In the genomic region with DNA sequence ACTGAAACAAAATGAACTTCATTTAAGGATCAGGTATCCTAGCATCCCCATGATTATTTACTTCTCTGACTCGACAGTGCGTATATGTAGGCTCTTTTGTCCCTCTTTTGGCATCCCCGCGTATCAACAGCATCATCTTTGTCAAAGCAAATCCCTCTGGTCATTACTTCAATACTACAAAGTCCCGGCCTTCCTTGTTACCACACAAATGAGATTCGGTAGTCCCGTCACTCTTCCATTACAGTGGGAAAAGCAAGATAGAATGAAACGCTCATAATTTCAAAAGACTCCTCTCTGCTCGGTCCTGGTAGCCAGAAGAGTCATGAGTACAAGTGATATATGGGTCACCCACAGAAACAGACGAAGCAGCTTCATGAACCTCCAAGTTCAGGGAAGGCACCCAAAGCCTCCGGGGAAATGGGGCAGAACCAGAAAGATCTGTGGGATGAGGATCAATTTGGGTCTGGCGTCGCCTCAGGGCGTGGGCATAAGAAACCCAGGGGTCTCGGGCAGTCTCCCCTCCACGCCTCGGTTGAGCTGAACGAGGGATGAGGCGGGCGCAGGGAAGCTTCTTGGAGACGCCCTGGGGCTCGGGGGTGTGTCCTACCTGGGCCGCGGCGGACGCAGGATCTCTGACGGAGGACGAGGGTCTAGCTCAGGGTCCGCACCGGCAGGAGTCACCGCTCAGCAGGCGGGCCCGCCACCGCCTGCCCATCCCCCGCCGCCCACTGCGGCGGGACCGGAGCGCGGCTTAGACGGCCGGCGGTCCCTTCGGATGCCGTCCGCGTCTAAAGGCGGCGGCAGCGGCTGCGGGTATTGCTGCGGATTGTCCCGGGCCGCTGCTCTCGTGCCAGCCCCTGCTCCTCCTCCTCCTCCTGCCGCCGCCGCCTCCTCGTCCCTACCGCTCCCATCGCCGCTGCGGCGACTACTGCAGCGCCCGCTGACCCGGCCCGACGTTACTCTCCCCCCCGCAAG, we compare ENCODE assay signal across 8 mouse cellular contexts. TPM values are rescaled to one million over a fixed set of nuclear protein-coding genes. Genes with fewer than 3 reads are reported as not detected.
DNase-seq lines count a peak whose midpoint lies in the region; ATAC-seq lines count a peak whose summit lies in the region.

A gene (minus strand): TSS at position 680 of the 975 bp plus-strand sequence.

- ATAC-seq in intestine, embryonic 15.5 days: peak; percentile 76
- peak; percentile 66 for ATAC-seq in liver, embryonic 11.5 days (replicated peaks; ENCODE audit: low FRiP score)

- H3K9ac ChIP-seq in intestine, embryonic 15.5 days: peak within 1 kb of the TSS; percentile 75
- peak within 1 kb of the TSS; percentile 81 for H3K9ac ChIP-seq in liver, embryonic 11.5 days (ENCODE audit: low read depth, low read length)

- no peak within 1 kb of the TSS for H3K27ac ChIP-seq in intestine, embryonic 15.5 days
- peak within 1 kb of the TSS; percentile 52 for H3K27ac ChIP-seq in liver, embryonic 11.5 days (ENCODE audit: low read depth, low read length)

- H3K9me3 ChIP-seq in intestine, embryonic 15.5 days: no peaks in the 10 kb centered on the region
- no peaks in the 10 kb centered on the region for H3K9me3 ChIP-seq in liver, embryonic 11.5 days (ENCODE audit: control insufficient read depth, low read length)

- H3K4me3 ChIP-seq in intestine, embryonic 15.5 days (replicated peaks): peak within 1 kb of the TSS; percentile 91
- H3K4me3 ChIP-seq in liver, embryonic 11.5 days (ENCODE audit: low read depth, low read length): peak within 1 kb of the TSS; percentile 95

- H3K4me1 ChIP-seq in intestine, embryonic 15.5 days (replicated peaks): no peaks in the 10 kb centered on the region
- 0 out of 2 replicates have a peak, but pooled peaks cover 3% of the 10 kb centered on the region for H3K4me1 ChIP-seq in liver, embryonic 11.5 days (replicated peaks; ENCODE audit: control insufficient read depth, insufficient read depth, low read length)

- H3K4me2 ChIP-seq in intestine, embryonic 15.5 days (replicated peaks): peak within 1 kb of the TSS; percentile 88
- peak within 1 kb of the TSS; percentile 85 for H3K4me2 ChIP-seq in liver, embryonic 11.5 days

- DNase-seq in left cerebral cortex, adult 18-20 months (ENCODE audit: low spot score in 2 of 2): peak; percentile 38 to 55
- DNase-seq in left cerebral cortex, adult 11 months (ENCODE audit: low spot score): no peak
- DNase-seq in cerebellum, postnatal 14 days: peak; percentile 71 to 72
- peak; percentile 37 for DNase-seq in gastrocnemius, postnatal 10 days
- no peak for DNase-seq in liver, embryonic 11.5 days (ENCODE audit: low spot score)
- peak; percentile 21 for DNase-seq in naive thymus-derived CD4-positive, alpha-beta T cell, adult 2 months (ENCODE audit: low read depth)
- peak; percentile 51 to 60 for DNase-seq in thymus, adult 18-20 months

- no peaks in the 10 kb centered on the region for H3K27me3 ChIP-seq in intestine, embryonic 15.5 days (replicated peaks)
- no peaks in the 10 kb centered on the region for H3K27me3 ChIP-seq in liver, embryonic 11.5 days (replicated peaks; ENCODE audit: control insufficient read depth, insufficient read depth, low read length)

- under 1% methylated on average over 71 of the region's 71 CpGs for WGBS in intestine, embryonic 15.5 days
- WGBS in liver, embryonic 11.5 days: under 1% methylated on average over 70 of the region's 71 CpGs

- H3K36me3 ChIP-seq in intestine, embryonic 15.5 days: no peaks in the 10 kb centered on the region
- H3K36me3 ChIP-seq in liver, embryonic 11.5 days (ENCODE audit: control insufficient read depth, insufficient read depth, low read length): no peaks in the 10 kb centered on the region

RNA-seq across cellular contexts. Expression of the gene that starts here (rescaled TPM):
- 10 to 100 TPM; 25.2 to 26.5 TPM for total RNA-seq in left cerebral cortex, adult 18-20 months (2021)
- total RNA-seq in gastrocnemius, postnatal 10 days (2021): 1 to 10 TPM; 8.1 to 9.8 TPM
- 5.3 and 5.6 TPM in 2 replicates for polyA plus RNA-seq in intestine, embryonic 15.5 days (2015; fragmentation: Nextera tagmentation; extraction: Ambion mirVana)
- polyA plus RNA-seq in liver, embryonic 11.5 days (2014; fragmentation: Nextera tagmentation; extraction: Ambion mirVana): 9.3 and 9.9 TPM in 2 replicates

Comparison
In these comparisons a context has a peak if more than half of its experiments do, and no peak if none do; other contexts are left out.
1. DNase-seq: peak in left cerebral cortex, adult 18-20 months (2 of 2), cerebellum, postnatal 14 days (2 of 2), gastrocnemius, postnatal 10 days (single experiment), naive thymus-derived CD4-positive, alpha-beta T cell, adult 2 months (single experiment) and thymus, adult 18-20 months (2 of 2); none in left cerebral cortex, adult 11 months (single experiment) and liver, embryonic 11.5 days (single experiment).